Comparison of ENCODE assay signal across 9 mouse cellular contexts in the genomic region with DNA sequence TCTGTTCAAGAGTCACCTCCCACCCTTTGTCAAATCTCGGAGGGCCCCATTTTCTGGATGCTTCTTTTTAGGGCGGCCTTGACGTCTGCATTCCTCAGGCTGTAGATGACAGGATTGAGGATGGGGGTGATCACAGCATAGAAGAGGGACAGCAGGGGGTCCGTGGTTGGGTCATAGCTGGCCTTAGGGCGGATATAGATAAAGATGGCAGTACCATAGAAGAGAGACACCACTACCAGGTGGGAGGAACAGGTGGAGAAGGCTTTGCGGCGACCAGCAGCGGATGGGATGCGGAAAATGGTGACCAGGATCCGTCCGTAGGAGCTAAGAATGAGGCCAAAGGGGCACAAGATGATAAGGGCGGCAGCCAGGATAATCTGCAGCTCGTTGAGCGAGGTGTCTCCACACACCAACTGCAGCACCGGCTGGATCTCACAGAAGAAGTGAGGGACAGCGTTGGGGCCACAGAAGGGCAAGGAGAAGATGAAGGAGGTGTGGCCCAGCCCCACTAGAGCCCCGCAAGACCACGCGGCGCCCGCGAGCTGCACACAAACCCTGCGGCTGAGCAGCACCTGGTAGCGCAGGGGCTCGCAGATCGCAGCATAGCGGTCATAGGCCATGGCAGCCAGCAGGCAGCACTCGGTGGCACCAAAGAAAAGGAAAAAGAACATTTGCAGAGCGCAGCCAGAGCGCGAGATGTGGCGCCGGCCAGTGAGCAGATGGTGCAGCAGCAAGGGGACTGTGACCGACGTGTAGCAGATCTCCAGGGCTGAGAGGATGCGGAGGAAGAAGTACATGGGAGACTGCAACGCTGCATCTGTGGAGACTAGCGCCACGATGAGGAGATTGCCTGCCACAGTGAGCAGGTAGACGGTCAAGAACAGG. TPM values are rescaled to one million over a fixed set of nuclear protein-coding genes. Genes with fewer than 3 reads are reported as not detected.
A peak's percentile ranks its signal among the peaks of the same experiment; 100 is the strongest.
DNase-seq lines count a peak whose midpoint lies in the region; ATAC-seq and TF ChIP-seq lines count a peak whose summit lies in the region.
"Had no signal": no experiment of that assay in that cellular context is flagged by ENCODE, and none has a peak within 500 bp of the region (broad histone marks: within the 10 kb centered on the region; RNA-seq: fewer than 3 reads in every experiment).

No protein-coding gene starts in this region.

- H3K27ac ChIP-seq in cerebellum, adult 2 months (ENCODE audit: insufficient read depth, low read length), result no peak overlapping the region
- 0 out of 2 replicates have a peak overlapping the region, but pooled peaks have one; percentile 17 for H3K27ac ChIP-seq in forebrain, embryonic 10.5 days
- H3K27ac ChIP-seq in limb, embryonic 11.5 days (replicated peaks; ENCODE audit: low read depth, low read length), result no peak overlapping the region
- H3K27ac ChIP-seq in stomach, embryonic 15.5 days, result no peak overlapping the region
- no peak overlapping the region for H3K27ac ChIP-seq in thymus, adult 2 months (ENCODE audit: control insufficient read depth, insufficient read depth, low read length)
- H3K27ac ChIP-seq: macrophage had no signal

- H3K4me1 ChIP-seq in cerebellum, adult 2 months (ENCODE audit: control insufficient read depth, insufficient read depth, low read length), result 0 out of 2 replicates have a peak, but pooled peaks cover 3% of the 10 kb centered on the region
- peaks cover 9% of the 10 kb centered on the region for H3K4me1 ChIP-seq in forebrain, embryonic 10.5 days
- no peaks in the 10 kb centered on the region for H3K4me1 ChIP-seq in limb, embryonic 11.5 days (ENCODE audit: control insufficient read depth, insufficient read depth, low read length)
- H3K4me1 ChIP-seq in stomach, embryonic 15.5 days, result no peaks in the 10 kb centered on the region
- no peaks in the 10 kb centered on the region; the same call in 1 of the 2 replicates for H3K4me1 ChIP-seq in thymus, adult 2 months (replicated peaks; ENCODE audit: control insufficient read depth, insufficient read depth, low read length)

- no peaks in the 10 kb centered on the region for H3K9me3 ChIP-seq in forebrain, embryonic 10.5 days
- H3K9me3 ChIP-seq in limb, embryonic 11.5 days (ENCODE audit: control insufficient read depth, low read length), result no peaks in the 10 kb centered on the region
- no peaks in the 10 kb centered on the region for H3K9me3 ChIP-seq in stomach, embryonic 15.5 days

- DNase-seq in cerebellum, adult 2 months, result peak; percentile 11 to 28
- no peak for DNase-seq in cerebellum, adult 11-12 months
- peak; percentile 5 for DNase-seq in 3134 (ENCODE audit: extremely low read depth, insufficient read length, low spot score)
- no peak for DNase-seq in forebrain, embryonic 10.5 days (ENCODE audit: extremely low spot score, low spot score)
- peak; percentile 31 for DNase-seq in limb, embryonic 11.5 days (ENCODE audit: low spot score)
- no peak for DNase-seq in kidney, postnatal 25 days
- DNase-seq in thymus, adult 2 months, result no peak

- no peaks in the 10 kb centered on the region for H3K27me3 ChIP-seq in cerebellum, adult 2 months (ENCODE audit: control insufficient read depth, insufficient read depth, low read length)
- peaks cover 25% of the 10 kb centered on the region for H3K27me3 ChIP-seq in forebrain, embryonic 10.5 days (ENCODE audit: poor library complexity, severe bottlenecking)
- peaks cover 10% of the 10 kb centered on the region; the same call in 1 of the 2 replicates for H3K27me3 ChIP-seq in limb, embryonic 11.5 days (ENCODE audit: control insufficient read depth, insufficient read depth, low read length)
- H3K27me3 ChIP-seq in stomach, embryonic 15.5 days (replicated peaks), result peaks cover 12% of the 10 kb centered on the region
- no peaks in the 10 kb centered on the region; the same call in 1 of the 2 replicates for H3K27me3 ChIP-seq in thymus, adult 2 months (ENCODE audit: control insufficient read depth, insufficient read depth, low read length)

- no peaks in the 10 kb centered on the region for H3K36me3 ChIP-seq in forebrain, embryonic 10.5 days (replicated peaks)
- H3K36me3 ChIP-seq in limb, embryonic 11.5 days (ENCODE audit: control insufficient read depth, insufficient read depth, low read length), result no peaks in the 10 kb centered on the region
- no peaks in the 10 kb centered on the region for H3K36me3 ChIP-seq in stomach, embryonic 15.5 days
- H3K36me3 ChIP-seq in thymus, adult 2 months (ENCODE audit: control insufficient read depth, insufficient read depth, low read length), result no peaks in the 10 kb centered on the region

- no peak overlapping the region for H3K9ac ChIP-seq in limb, embryonic 11.5 days (ENCODE audit: low read length)
- no peak overlapping the region for H3K9ac ChIP-seq in stomach, embryonic 15.5 days

- 16% methylated on average over 40 of the region's 40 CpGs for WGBS in cerebellum, adult 2 months
- 25% methylated on average over 40 of the region's 40 CpGs for WGBS in forebrain, embryonic 10.5 days
- 17% methylated on average over 40 of the region's 40 CpGs for WGBS in limb, embryonic 11.5 days
- WGBS in stomach, embryonic 15.5 days, result 17% methylated on average over 40 of the region's 40 CpGs
- WGBS in thymus, adult 2 months, result 23% methylated on average over 40 of the region's 40 CpGs

- peak overlapping the region; percentile 20; the same call in 1 of the 2 replicates for H3K4me2 ChIP-seq in limb, embryonic 11.5 days (ENCODE audit: low read depth, severe bottlenecking)
- peak overlapping the region; percentile 39 for H3K4me2 ChIP-seq in stomach, embryonic 15.5 days

- no peak for TF ChIP-seq POLR2A in cerebellum, adult 2 months (IDR thresholded peaks at IDR 0.05; ENCODE audit: borderline replicate concordance, insufficient read depth, low read length)
- TF ChIP-seq POLR2A in thymus, adult 2 months (IDR thresholded peaks at IDR 0.05; ENCODE audit: control insufficient read depth, extremely low read depth, insufficient read depth, low read length, poor library complexity), result no peak

- H3K4me3 ChIP-seq in cerebellum, adult 2 months (replicated peaks; ENCODE audit: insufficient read depth, low read depth, low read length), result no peak overlapping the region
- peak overlapping the region; percentile 48 for H3K4me3 ChIP-seq in forebrain, embryonic 10.5 days
- H3K4me3 ChIP-seq in limb, embryonic 11.5 days (ENCODE audit: low read depth, low read length), result no peak overlapping the region
- H3K4me3 ChIP-seq in stomach, embryonic 15.5 days (replicated peaks), result no peak overlapping the region
- no peak overlapping the region for H3K4me3 ChIP-seq in thymus, adult 2 months (ENCODE audit: control insufficient read depth, insufficient read depth, low read length)

- ATAC-seq in limb, embryonic 11.5 days (ENCODE audit: insufficient number of reproducible peaks, low FRiP score, low TSS enrichment, low read depth), result 0 out of 2 replicates have a peak, but pooled peaks have one; percentile 26
- no peak for ATAC-seq in stomach, embryonic 15.5 days (ENCODE audit: insufficient read depth, low FRiP score, low read depth)

- no peak for TF ChIP-seq CTCF in cerebellum, adult 2 months (IDR thresholded peaks at IDR 0.05; ENCODE audit: borderline replicate concordance, insufficient read depth, low read depth, low read length)
- no peak for TF ChIP-seq CTCF in thymus, adult 2 months (IDR thresholded peaks at IDR 0.05; ENCODE audit: borderline replicate concordance, control insufficient read depth, extremely low read depth, insufficient read depth, low read length, poor library complexity)

RNA-seq across cellular contexts. Expression of gene Olfr95, which starts 1.8 kb away (rescaled TPM):
- polyA plus RNA-seq in cerebellum, adult 2 months (2012; rRNA removed), result 0.03 TPM in 1 of 2 replicates, not detected in the other
- polyA plus RNA-seq in forebrain, embryonic 10.5 days (2016; fragmentation: Nextera tagmentation; extraction: Ambion mirVana), result not detected in 2 replicates
- not detected in 2 replicates for polyA plus RNA-seq in limb, embryonic 11.5 days (2014; fragmentation: Nextera tagmentation; extraction: Ambion mirVana)
- not detected in 2 replicates for polyA plus RNA-seq in stomach, embryonic 15.5 days (2015; fragmentation: Nextera tagmentation; extraction: Ambion mirVana)
- polyA plus RNA-seq in thymus, adult 2 months (2012; rRNA removed), result 0.03 TPM in 1 of 2 replicates, not detected in the other
- polyA plus RNA-seq: macrophage had no signal

RNA-seq across cellular contexts. Expression of gene Olfr96, which starts 8.8 kb away (rescaled TPM):
- not detected in 2 replicates for polyA plus RNA-seq in cerebellum, adult 2 months (2012; rRNA removed)
- polyA plus RNA-seq in forebrain, embryonic 10.5 days (2016; fragmentation: Nextera tagmentation; extraction: Ambion mirVana), result not detected in 2 replicates
- polyA plus RNA-seq in limb, embryonic 11.5 days (2014; fragmentation: Nextera tagmentation; extraction: Ambion mirVana), result not detected in 2 replicates
- polyA plus RNA-seq in stomach, embryonic 15.5 days (2015; fragmentation: Nextera tagmentation; extraction: Ambion mirVana), result not detected in 2 replicates
- not detected in 2 replicates for polyA plus RNA-seq in thymus, adult 2 months (2012; rRNA removed)
- polyA plus RNA-seq: macrophage had no signal

RNA-seq across cellular contexts. Expression of gene Olfr94, which starts 10.3 kb away (rescaled TPM):
- polyA plus RNA-seq in cerebellum, adult 2 months (2012; rRNA removed), result not detected in 2 replicates
- not detected in 2 replicates for polyA plus RNA-seq in forebrain, embryonic 10.5 days (2016; fragmentation: Nextera tagmentation; extraction: Ambion mirVana)
- not detected in 2 replicates for polyA plus RNA-seq in limb, embryonic 11.5 days (2014; fragmentation: Nextera tagmentation; extraction: Ambion mirVana)
- not detected in 2 replicates for polyA plus RNA-seq in stomach, embryonic 15.5 days (2015; fragmentation: Nextera tagmentation; extraction: Ambion mirVana)
- not detected in 2 replicates for polyA plus RNA-seq in thymus, adult 2 months (2012; rRNA removed)
- polyA plus RNA-seq: macrophage had no signal

RNA-seq across cellular contexts. Expression of gene Ubd, which starts 17.4 kb away (rescaled TPM):
- polyA plus RNA-seq in cerebellum, adult 2 months (2012; rRNA removed), result not detected in 2 replicates
- not detected in 2 replicates for polyA plus RNA-seq in forebrain, embryonic 10.5 days (2016; fragmentation: Nextera tagmentation; extraction: Ambion mirVana)
- polyA plus RNA-seq in limb, embryonic 11.5 days (2014; fragmentation: Nextera tagmentation; extraction: Ambion mirVana), result not detected in 2 replicates
- polyA plus RNA-seq in stomach, embryonic 15.5 days (2015; fragmentation: Nextera tagmentation; extraction: Ambion mirVana), result not detected in 2 replicates
- polyA plus RNA-seq in thymus, adult 2 months (2012; rRNA removed), result 34.0 and 39.1 TPM in 2 replicates
- polyA plus RNA-seq: macrophage had no signal

RNA-seq across cellular contexts. Expression of gene Olfr97, which starts 26.0 kb away (rescaled TPM):
- not detected in 2 replicates for polyA plus RNA-seq in cerebellum, adult 2 months (2012; rRNA removed)
- polyA plus RNA-seq in forebrain, embryonic 10.5 days (2016; fragmentation: Nextera tagmentation; extraction: Ambion mirVana), result not detected in 2 replicates
- polyA plus RNA-seq in limb, embryonic 11.5 days (2014; fragmentation: Nextera tagmentation; extraction: Ambion mirVana), result not detected in 2 replicates
- polyA plus RNA-seq in stomach, embryonic 15.5 days (2015; fragmentation: Nextera tagmentation; extraction: Ambion mirVana), result not detected in 2 replicates
- polyA plus RNA-seq in thymus, adult 2 months (2012; rRNA removed), result not detected in 2 replicates
- polyA plus RNA-seq: macrophage had no signal

Comparison
In these comparisons a context has a peak if more than half of its experiments do, and no peak if none do; other contexts are left out.
1. DNase-seq: peak in cerebellum, adult 2 months (2 of 2), 3134 (single experiment) and limb, embryonic 11.5 days (single experiment); none in cerebellum, adult 11-12 months (single experiment), forebrain, embryonic 10.5 days (single experiment), kidney, postnatal 25 days (0 of 2) and thymus, adult 2 months (single experiment).